In genomic region chr1:61103581-61103980, GRCm38 (mm10) we compare ENCODE assay signal across 20 mouse cellular contexts.
DNase-seq lines count a peak whose midpoint lies in the region; ATAC-seq lines count a peak whose summit lies in the region.
"Had no signal": no experiment of that assay in that cellular context is flagged by ENCODE, and none has a peak within 500 bp of the region (broad histone marks: within the 10 kb centered on the region; RNA-seq: fewer than 3 reads in every experiment).

No protein-coding gene starts in this region.

- peak; percentile 59; the same call in 1 of the 2 replicates for ATAC-seq in lung, embryonic 16.5 days (ENCODE audit: low read depth)
- 0 out of 2 replicates have a peak, but pooled peaks have one; percentile 25 for ATAC-seq in stomach, embryonic 16.5 days (ENCODE audit: insufficient read depth, low FRiP score)
- no peak for ATAC-seq in midbrain, embryonic 13.5 days
- ATAC-seq: forebrain, embryonic 14.5 days; liver, postnatal 0 days had no signal

- H3K9me3 ChIP-seq in lung, embryonic 16.5 days (ENCODE audit: control insufficient read depth, low read length) = no peaks in the 10 kb centered on the region
- no peaks in the 10 kb centered on the region for H3K9me3 ChIP-seq in stomach, embryonic 16.5 days (replicated peaks; ENCODE audit: control insufficient read depth, low read length)
- no peaks in the 10 kb centered on the region for H3K9me3 ChIP-seq in midbrain, embryonic 13.5 days
- H3K9me3 ChIP-seq: embryonic facial prominence, embryonic 12.5 days; heart, embryonic 13.5 days; hindbrain, embryonic 13.5 days; midbrain, embryonic 12.5 days had no signal

- H3K4me1 ChIP-seq in lung, embryonic 16.5 days (replicated peaks; ENCODE audit: control insufficient read depth, insufficient read depth, low read length) = no peaks in the 10 kb centered on the region
- H3K4me1 ChIP-seq in stomach, embryonic 16.5 days (ENCODE audit: control insufficient read depth, insufficient read depth, low read length) = no peaks in the 10 kb centered on the region
- H3K4me1 ChIP-seq in midbrain, embryonic 13.5 days (replicated peaks) = peaks cover 4% of the 10 kb centered on the region; the same call in 1 of the 2 replicates
- H3K4me1 ChIP-seq: midbrain, embryonic 12.5 days had no signal

- no peaks in the 10 kb centered on the region for H3K36me3 ChIP-seq in lung, embryonic 16.5 days (ENCODE audit: control insufficient read depth, insufficient read depth, low read length)
- H3K36me3 ChIP-seq in stomach, embryonic 16.5 days (ENCODE audit: control insufficient read depth, insufficient read depth, low read length) = no peaks in the 10 kb centered on the region
- H3K36me3 ChIP-seq in midbrain, embryonic 13.5 days = no peaks in the 10 kb centered on the region
- H3K36me3 ChIP-seq: embryonic facial prominence, embryonic 12.5 days; heart, embryonic 13.5 days; hindbrain, embryonic 13.5 days; midbrain, embryonic 12.5 days had no signal

- DNase-seq in kidney, postnatal 10 days = peak; percentile 23
- no peak for DNase-seq in kidney, adult 18-20 months
- no peak for DNase-seq in lung, postnatal 14 days
- DNase-seq in fibroblast of lung, adult 2 months (ENCODE audit: low read depth) = peak; percentile 7
- DNase-seq: cerebellum, adult 11 months; cerebellum, postnatal 10 days; gastrocnemius, postnatal 14 days; heart, adult 11 months; kidney, adult 8-10 months; kidney, postnatal 25 days; liver, postnatal 0 days had no signal

- H3K27ac ChIP-seq in lung, embryonic 16.5 days (ENCODE audit: low read length) = no peak overlapping the region
- H3K27ac ChIP-seq in stomach, embryonic 16.5 days (ENCODE audit: low read length) = no peak overlapping the region
- H3K27ac ChIP-seq in midbrain, embryonic 13.5 days = no peak overlapping the region
- H3K27ac ChIP-seq: embryonic facial prominence, embryonic 12.5 days; heart, embryonic 13.5 days; hindbrain, embryonic 13.5 days; midbrain, embryonic 12.5 days had no signal

- 47% methylated on average over 12 of the region's 12 CpGs for WGBS in lung, embryonic 16.5 days
- 56% methylated on average over 12 of the region's 12 CpGs for WGBS in stomach, embryonic 16.5 days
- 91% methylated on average over 12 of the region's 12 CpGs for WGBS in midbrain, embryonic 13.5 days

- no peak overlapping the region for H3K4me2 ChIP-seq in lung, embryonic 16.5 days (ENCODE audit: low read depth, low read length)
- peak overlapping the region; percentile 23; the same call in 1 of the 2 replicates for H3K4me2 ChIP-seq in stomach, embryonic 16.5 days (ENCODE audit: low read depth, low read length)
- H3K4me2 ChIP-seq in midbrain, embryonic 13.5 days (replicated peaks) = no peak overlapping the region
- H3K4me2 ChIP-seq: embryonic facial prominence, embryonic 12.5 days; heart, embryonic 13.5 days; hindbrain, embryonic 13.5 days; liver, embryonic 11.5 days; midbrain, embryonic 12.5 days had no signal

- H3K4me3 ChIP-seq in lung, embryonic 16.5 days (ENCODE audit: low read length) = no peak overlapping the region
- H3K4me3 ChIP-seq in stomach, embryonic 16.5 days (replicated peaks; ENCODE audit: low read length) = no peak overlapping the region
- H3K4me3 ChIP-seq in midbrain, embryonic 13.5 days (replicated peaks) = no peak overlapping the region
- H3K4me3 ChIP-seq: embryonic facial prominence, embryonic 12.5 days; heart, embryonic 13.5 days; hindbrain, embryonic 13.5 days; midbrain, embryonic 12.5 days had no signal

- no peaks in the 10 kb centered on the region for H3K27me3 ChIP-seq in lung, embryonic 16.5 days (ENCODE audit: control insufficient read depth, insufficient read depth, low read depth, low read length)
- no peaks in the 10 kb centered on the region for H3K27me3 ChIP-seq in stomach, embryonic 16.5 days (ENCODE audit: control insufficient read depth, insufficient read depth, low read length)
- H3K27me3 ChIP-seq in midbrain, embryonic 13.5 days = no peaks in the 10 kb centered on the region
- H3K27me3 ChIP-seq: embryonic facial prominence, embryonic 12.5 days; heart, embryonic 13.5 days; hindbrain, embryonic 13.5 days; midbrain, embryonic 12.5 days had no signal

- H3K9ac ChIP-seq in lung, embryonic 16.5 days (ENCODE audit: low read length) = no peak overlapping the region
- H3K9ac ChIP-seq in stomach, embryonic 16.5 days (ENCODE audit: low read length) = no peak overlapping the region
- no peak overlapping the region for H3K9ac ChIP-seq in midbrain, embryonic 13.5 days (replicated peaks)
- H3K9ac ChIP-seq: embryonic facial prominence, embryonic 12.5 days; heart, embryonic 13.5 days; hindbrain, embryonic 13.5 days; liver, postnatal 0 days; midbrain, embryonic 12.5 days had no signal

Comparison
In these comparisons a context has a peak if more than half of its experiments do, and no peak if none do; other contexts are left out.
1. DNase-seq: peak in kidney, postnatal 10 days (single experiment) and fibroblast of lung, adult 2 months (single experiment); none in kidney, adult 18-20 months (single experiment) and lung, postnatal 14 days (single experiment).